Mouse (Mus musculus): ENCODE results near the gene Speg.
A peak's percentile ranks its signal among the peaks of the same experiment; 100 is the strongest.

The Speg gene

DNA sequence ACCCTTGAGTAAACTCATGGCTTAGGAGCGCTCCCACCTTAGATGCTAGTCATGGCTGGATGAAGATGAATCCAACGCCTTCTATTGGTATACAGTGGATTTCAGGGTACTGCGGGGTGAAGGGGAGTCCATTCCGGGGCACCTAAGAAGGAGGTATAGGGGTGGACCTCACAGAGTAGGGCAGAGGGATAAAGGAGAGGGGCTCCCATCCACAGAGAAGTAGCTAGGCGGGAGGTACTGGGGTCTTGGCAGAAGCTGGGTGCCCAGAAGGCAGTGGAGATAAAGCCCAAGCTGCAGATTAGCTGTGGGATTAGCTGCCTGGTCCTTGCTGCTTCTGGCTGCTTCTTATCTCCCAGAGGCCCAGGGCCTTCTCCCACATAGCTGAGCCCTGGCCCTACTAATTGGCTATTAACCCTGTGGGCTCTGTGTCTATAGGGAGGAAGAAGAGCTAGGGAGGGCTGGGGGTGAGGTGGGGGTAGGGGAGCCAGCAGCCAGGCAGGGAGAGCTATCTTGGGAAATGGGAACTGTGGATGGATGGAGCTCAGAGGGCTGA lies 88.6 kb downstream of the Speg start:
- no peak for DNase-seq

DNA sequence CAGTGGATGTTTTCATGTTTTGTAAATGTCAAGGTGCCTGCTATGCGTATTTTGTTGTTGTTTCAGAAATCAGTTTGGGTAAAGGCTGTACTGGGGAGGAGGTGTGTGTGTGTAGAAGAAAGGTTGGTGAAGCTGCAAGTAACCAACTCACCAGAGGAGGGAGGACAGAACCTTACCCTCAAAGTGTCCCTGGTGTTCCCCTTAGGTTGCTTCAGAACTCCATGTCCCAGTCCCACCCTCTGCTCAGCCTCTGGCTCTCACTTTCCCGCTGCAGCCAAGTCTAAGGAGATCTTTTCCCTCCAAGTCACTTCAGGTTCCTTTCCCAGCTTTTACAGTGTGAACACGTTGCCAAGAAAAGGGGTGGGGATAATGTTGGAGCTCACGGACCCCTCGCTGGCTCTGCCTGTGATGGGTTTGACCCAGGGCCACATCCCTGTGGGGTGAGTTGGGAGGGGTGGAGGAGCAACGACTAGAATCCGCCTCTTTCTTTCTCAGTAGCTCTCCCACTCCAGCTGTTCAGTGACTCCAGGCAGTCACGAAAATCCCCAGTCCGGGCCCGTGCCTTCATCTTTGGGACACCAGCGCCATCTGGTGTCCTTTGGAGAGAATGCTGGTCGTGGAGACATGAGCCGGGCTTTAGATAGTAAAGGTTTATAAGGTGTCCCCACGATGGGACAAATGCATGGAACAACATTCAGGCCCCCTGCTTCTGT lies 92.3 kb downstream of the Speg start:
- DNase-seq = peak; percentile 86

DNA sequence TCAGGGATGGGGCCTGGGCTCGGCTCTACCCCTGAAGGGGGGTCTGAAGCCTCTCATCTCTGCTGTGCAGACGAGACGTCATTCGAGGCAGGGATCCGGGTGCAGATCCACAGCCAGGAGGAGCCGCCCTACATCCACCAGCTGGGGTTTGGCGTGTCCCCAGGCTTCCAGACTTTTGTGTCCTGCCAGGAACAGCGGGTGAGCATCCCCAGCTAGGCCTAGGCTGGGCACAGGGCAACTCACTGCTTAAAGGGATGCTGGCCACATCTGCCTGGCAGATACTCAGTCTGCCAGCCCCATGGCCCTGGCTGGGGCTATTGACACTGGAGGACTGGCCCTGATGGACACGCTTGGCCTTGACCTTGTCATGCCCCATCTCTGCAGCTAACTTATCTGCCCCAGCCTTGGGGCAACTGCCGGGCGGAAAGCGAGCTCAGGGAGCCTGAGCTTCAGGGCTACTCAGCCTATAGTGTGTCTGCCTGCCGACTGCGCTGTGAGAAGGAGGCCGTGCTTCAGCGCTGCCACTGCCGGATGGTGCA lies 94.3 kb downstream of the Speg start:
- no peak for DNase-seq

DNA sequence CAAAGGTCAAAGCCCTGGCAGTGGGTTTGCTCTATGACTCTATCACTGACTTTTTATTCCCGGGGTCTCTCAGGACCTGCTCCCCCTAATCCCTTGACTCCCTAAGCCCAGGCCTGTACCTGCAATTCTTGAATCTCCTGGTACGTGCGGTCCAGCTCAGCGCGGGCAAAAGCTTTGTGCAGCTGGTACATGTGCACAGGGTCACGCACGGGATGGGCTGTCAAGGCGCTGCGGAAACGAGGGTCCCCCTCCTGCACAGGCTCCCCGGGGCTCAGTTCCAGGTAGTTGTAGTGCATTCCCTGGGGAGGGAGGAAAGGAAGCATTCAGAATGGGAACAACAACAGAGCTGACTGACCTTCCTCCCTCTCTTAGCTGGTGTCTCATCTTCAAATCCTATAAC lies 101.3 kb downstream of the Speg start:
- no peak for DNase-seq

DNA sequence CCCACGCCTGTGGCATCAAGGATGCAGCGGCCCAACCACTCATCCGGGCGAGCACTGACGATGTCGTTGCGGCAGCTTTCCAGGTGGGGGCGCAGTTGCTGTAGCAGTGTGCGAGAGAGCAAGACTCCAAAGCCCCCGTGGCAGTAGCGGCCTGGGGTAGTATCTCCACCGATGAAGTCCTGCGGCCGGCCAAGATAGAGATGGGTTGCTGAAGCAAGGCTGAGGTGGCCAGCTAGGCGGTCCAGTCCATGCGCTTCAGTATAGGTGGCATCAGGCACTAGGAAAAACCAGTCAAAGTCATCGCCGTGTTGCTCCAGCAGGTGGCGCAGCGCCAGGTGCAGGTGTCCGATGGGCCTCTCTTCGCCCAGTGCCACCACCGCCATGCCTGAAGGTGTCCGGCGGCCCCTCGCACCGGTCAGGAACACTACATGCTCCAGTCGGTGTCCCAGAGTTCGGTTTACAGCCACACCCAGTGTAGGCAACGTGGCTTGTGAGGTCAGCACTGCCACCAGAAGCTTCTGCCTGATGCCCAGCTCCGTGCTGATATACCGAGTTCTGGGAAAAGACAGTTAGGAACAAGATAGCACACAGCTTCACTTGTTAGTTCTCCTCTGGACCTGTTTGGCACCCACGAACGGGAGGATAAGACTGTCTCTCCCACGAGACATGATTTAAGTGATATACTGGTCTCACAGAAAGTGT lies 102.3 kb downstream of the Speg start:
- peak; percentile 95 for DNase-seq

DNA sequence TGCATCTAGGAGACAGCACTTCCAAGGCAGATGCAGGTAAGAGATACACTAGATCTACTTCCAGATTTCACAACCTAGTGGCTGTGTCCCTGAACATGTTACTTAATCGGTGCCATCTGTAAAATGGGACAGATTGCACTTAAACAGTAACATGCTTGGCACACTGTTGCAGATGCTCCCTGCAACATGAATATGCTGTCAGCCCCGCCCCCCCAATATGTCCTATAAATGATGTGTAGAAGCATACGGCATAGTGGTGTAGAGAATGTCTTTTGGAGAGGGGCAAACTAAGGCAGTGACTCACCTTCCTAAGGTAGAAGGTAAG lies 102.8 kb downstream of the Speg start:
- no peak for DNase-seq

DNA sequence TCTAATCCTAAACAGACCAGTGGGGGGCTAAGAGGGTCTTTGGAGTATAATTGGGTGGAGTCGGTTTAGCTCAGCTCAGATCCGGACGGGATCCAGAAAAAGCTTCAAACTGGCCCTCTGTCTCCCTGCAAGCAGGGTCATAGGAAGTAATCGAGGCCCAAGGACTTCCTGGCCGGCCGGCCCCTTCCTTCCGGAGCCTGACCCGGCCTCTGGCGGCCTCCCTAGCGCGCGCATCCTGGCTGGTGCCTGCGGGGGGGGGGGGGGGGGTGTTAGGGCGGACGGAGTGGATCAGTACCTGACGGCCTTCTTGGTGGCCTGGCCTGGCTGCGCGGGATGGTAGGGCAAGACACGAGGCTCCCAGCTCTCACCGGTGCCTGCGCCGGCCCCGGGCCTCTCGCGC lies 103.4 kb downstream of the Speg start:
- no peak for DNase-seq

DNA sequence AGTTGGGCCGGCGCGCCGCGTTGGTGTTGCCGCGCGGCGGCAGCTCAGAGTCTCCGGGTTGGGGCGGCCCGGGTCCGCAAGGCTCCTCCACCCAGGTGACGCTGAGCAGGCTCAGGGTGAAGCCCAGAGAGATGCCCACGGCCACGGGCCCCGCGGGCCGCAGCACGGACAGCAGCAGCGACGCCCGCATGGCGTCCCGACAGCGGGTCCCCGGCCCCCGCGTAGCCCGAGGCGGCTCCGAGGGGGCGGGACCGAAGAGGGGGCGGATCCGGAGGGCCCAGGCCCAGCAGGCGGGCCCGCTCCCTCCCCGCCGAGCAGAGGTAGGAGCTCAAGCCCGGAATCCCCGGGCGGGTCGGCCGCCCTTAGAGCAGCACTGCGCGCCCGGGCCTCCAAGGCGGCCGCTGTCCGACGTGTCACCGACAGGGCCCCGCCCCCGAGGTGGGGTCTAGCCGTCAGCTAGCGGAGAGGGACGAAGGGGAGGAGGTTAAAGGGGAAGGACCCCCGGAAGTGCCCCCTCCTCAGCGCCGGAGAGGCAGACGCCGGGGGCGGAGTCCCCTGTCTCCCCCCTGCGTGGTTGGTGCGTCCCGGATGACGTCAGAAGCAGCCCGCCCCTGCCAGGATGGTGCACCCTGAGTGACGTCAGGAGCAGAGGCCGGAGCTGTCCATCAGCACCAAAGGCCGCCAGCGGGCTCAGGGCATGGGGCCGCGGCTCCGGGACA lies 104.0 kb downstream of the Speg start, which contains the start of the genes Chpf and Tmem198:
Gene Chpf, minus strand, starts transcription at position 392 of the 719 bp plus-strand sequence.
Gene Tmem198, plus strand, starts transcription at position 617 of the 719 bp plus-strand sequence.
- DNase-seq = peak; percentile 98

DNA sequence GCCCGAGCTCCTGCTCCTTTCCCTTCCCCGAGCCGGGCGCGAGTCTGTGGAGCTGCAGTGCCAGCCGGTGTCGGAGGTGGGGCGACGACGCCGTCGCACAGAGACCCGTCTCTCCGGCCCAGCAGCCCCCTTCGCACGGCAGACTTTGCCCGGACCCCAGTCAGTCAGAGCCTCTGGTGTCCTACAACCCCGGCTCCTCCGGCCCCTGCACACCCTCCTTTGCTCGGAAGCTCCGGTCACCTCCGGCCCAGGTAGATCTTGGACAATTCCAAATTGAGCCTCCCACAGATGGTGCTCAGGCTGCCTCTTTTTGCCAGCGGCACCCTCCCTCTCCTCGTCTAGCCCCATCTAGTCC lies 104.5 kb downstream of the Speg start:
- DNase-seq = no peak

DNA sequence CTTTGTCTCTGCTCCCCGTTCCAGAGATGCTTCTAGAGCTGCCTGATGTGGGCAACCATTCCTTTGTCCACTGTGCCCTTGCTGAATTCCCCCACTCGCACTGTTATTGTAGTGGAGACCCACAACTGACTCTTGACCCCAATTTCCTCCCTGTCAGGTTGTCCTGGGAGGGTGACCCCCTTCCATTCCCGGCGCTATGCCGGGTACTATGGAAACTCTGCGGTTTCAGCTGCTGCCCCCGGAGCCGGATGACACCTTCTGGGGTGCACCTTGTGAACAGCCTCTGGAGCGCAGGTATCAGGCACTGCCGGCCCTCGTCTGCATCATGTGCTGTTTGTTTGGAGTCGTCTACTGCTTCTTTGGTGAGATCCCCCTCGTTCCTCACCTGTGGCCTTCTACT lies 104.9 kb downstream of the Speg start:
- DNase-seq = no peak

DNA sequence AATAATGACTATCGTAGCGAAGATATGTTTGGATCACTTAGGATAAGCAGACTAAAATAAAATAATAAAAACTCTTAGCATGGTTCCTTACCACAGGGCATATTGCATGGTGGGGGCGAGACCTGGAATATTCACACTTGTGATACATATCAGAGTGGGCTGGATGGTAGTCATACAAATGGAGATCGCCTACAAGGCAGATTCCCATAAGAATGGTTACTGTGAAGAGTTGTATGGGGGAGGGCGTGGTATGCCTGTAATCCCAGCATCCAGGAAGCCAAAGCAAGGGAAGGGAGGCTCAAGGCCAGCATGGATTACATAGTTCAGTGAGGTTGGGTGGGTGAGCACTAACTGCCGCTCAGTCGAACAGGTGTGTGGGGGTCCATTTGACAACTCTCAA lies 105.6 kb downstream of the Speg start:
- DNase-seq = no peak
